Mouse (Mus musculus) ES-E14 (cell line): ENCODE data around the gene Ppp5c.

ENCODE experiments used
- CHD2 ChIP-seq: IDR thresholded peaks from 2 replicates; pipeline ENCODE4 v1.6.1; 2014; ENCODE audit warnings: mild to moderate bottlenecking, low read depth, low read length, inconsistent platforms
- ZC3H11A ChIP-seq: IDR thresholded peaks from 2 replicates; pipeline ENCODE4 v1.6.1; 2012; ENCODE audit warnings: low read depth, mild to moderate bottlenecking, inconsistent platforms, low read length, borderline replicate concordance
- ZNF384 ChIP-seq: IDR thresholded peaks from 2 replicates; pipeline ENCODE4 v1.6.1; 2012; ENCODE audit warnings: low read depth, low read length, inconsistent platforms

- no peak for TF ChIP-seq ZNF384
- TF ChIP-seq ZC3H11A, result no peak
- TF ChIP-seq CHD2, result no peak
These were observed 35.9 kb downstream of the Ppp5c start for GRCm38 (mm10) chr7:16991681-16992450.
